Mouse (Mus musculus) liver, embryonic 14 days (tissue): ENCODE data around the gene Vmn1r11. TPM values are rescaled to one million over a fixed set of nuclear protein-coding genes. Genes with fewer than 3 reads are reported as not detected.

Experiments used
- polyA plus RNA-seq: library from polyadenylated mRNA; depleted of rRNA; stranded (reverse); fragments of >200 nt; gene quantifications from 2 replicates; pipeline ENCODE4 v1.2.3, GENCODE M21; 2012; rRNA removed

Gene Vmn1r11
- not detected in 2 replicates for polyA plus RNA-seq

GRCm38 (mm10) chr6:57133155-57133554 is at the start of gene Vmn1r11:
TSS of gene Vmn1r11 (plus strand) at chr6:57133455.

GRCm38 (mm10) chr6:57109154-57109553 is 24.1 kb upstream of the Vmn1r11 start, which contains the start of gene Vmn1r10:
TSS of gene Vmn1r10 (plus strand) at chr6:57109454.

GRCm38 (mm10) chr6:57156619-57157018 is 23.4 kb downstream of the Vmn1r11 start, which contains the start of gene Vmn1r12:
TSS of gene Vmn1r12 (plus strand) at chr6:57156919.

Other genes with a start within 250 kb of the Vmn1r11 start
- 82.1 and 107 TPM in 2 replicates for gene Nt5c3, start 209.5 kb upstream of the Vmn1r11 start, polyA plus RNA-seq
- 0.14 and 0.15 TPM in 2 replicates for gene Vmn1r4, start 209.4 kb upstream of the Vmn1r11 start, polyA plus RNA-seq
- not detected in 2 replicates for gene Vmn1r5, start 163.2 kb upstream of the Vmn1r11 start, polyA plus RNA-seq
- gene Vmn1r6, start 136.2 kb upstream of the Vmn1r11 start, polyA plus RNA-seq, result not detected in 2 replicates
- gene Vmn1r7, start 108.1 kb upstream of the Vmn1r11 start, polyA plus RNA-seq, result not detected in 2 replicates
- not detected in 2 replicates for gene Vmn1r8, start 101.2 kb upstream of the Vmn1r11 start, polyA plus RNA-seq
- gene Vmn1r9, start 66.7 kb upstream of the Vmn1r11 start, polyA plus RNA-seq, result not detected in 2 replicates
- gene Vmn1r10, start 24.0 kb upstream of the Vmn1r11 start, polyA plus RNA-seq, result not detected in 2 replicates
- gene Vmn1r12, start 23.5 kb downstream of the Vmn1r11 start, polyA plus RNA-seq, result not detected in 2 replicates
- gene Vmn1r13, start 69.8 kb downstream of the Vmn1r11 start, polyA plus RNA-seq, result not detected in 2 replicates
- gene Vmn1r14, start 98.2 kb downstream of the Vmn1r11 start, polyA plus RNA-seq, result not detected in 2 replicates
- gene Vmn1r15, start 124.5 kb downstream of the Vmn1r11 start, polyA plus RNA-seq, result not detected in 2 replicates
- gene Vmn1r16, start 196.0 kb downstream of the Vmn1r11 start, polyA plus RNA-seq, result not detected in 2 replicates
- not detected in 2 replicates for gene Vmn1r17, start 230.3 kb downstream of the Vmn1r11 start, polyA plus RNA-seq